Mouse (Mus musculus) layer of hippocampus, adult 8-10 months (tissue): ENCODE results near the gene Slc5a4a. TPM values are rescaled to one million over a fixed set of nuclear protein-coding genes. Genes with fewer than 3 reads are reported as not detected.

ENCODE experiments used
- DNase-seq, 2 experiments: peaks; one replicate each; pipeline ENCODE4 v3.0.0; 2022; ENCODE audit warnings: low spot score in 2 of 2
- total RNA-seq, 4 experiments: library from RNA; stranded (reverse); gene quantifications; 2 replicates each; pipeline ENCODE4 v1.2.4; 2022

The Slc5a4a gene
- total RNA-seq, result not detected

DNA sequence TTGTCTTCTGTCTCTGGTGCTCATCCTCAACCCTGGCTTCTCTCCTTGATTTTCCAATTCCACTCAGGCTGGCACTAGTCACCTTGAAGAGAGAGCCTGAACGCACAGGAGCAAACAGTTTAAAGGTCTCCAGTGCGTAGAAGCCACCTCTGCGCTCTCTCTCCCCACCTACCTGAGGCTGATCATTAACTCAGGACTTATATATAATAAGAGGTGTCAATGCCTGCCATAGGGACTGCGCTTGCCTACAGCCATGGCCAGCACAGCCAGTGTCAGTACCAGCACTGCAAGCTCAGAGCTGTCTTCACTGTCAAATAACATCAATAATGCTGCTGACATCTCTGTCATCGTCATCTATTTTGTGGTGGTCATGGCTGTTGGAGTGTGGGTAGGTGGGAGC lies at the start of gene Slc5a4a:
TSS of gene Slc5a4a (plus strand) at position 174 of the 400 bp plus-strand sequence.
- DNase-seq, result no peak

DNA sequence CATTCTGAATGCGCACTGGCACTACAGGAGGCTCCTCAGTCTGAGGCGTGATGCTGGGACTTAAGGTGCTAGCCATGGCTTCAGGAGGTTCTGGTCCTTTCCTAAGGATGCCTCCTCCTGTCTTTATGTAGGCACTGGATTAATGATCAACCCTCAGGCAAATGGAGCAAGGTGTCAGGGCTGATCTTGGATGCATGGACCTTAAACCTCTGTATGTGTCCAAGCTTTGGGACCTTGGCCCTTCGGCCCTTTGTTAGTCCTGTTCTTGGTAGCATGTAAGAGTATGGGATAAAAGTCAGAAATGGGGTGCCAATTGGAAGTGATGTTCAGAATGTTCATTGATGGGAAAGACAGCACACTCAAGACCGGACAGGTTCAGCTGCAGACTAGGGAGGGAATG lies 36.4 kb upstream of the Slc5a4a start, which contains the start of gene Slc5a4b:
TSS of gene Slc5a4b (minus strand) at position 101 of the 400 bp plus-strand sequence.
- no peak for DNase-seq

DNA sequence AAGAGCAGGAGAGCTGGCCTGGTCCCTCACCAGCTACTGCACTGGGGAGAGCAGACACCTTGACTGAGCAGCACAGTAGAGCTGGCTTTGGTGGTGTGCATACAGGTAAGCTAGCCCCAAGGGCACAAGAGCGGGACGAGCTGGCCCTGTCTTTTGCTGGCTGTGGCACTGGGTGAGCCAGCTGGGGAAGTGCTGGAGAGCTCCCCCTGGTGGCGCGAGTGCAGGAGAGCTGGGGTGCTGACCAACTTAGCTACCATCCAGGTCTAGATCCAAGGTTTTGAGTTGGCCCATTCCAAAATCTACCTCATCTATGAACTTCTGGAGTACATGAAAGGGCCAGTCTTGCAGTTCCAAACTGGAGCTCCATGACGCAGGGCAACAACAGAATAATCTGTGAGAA lies 29.3 kb upstream of the Slc5a4a start:
- DNase-seq, result peak; percentile 5 to 17

GRCm38 (mm10) chr10:76118741-76119140 lies 28.5 kb upstream of the Slc5a4a start:
- DNase-seq, result no peak

- DNase-seq, result no peak
Observed at GRCm38 (mm10) chr10:76120124-76120711, 27.0 kb upstream of the Slc5a4a start.

- no peak for DNase-seq
Observed at GRCm38 (mm10) chr10:76121495-76121894, 25.8 kb upstream of the Slc5a4a start.

DNA sequence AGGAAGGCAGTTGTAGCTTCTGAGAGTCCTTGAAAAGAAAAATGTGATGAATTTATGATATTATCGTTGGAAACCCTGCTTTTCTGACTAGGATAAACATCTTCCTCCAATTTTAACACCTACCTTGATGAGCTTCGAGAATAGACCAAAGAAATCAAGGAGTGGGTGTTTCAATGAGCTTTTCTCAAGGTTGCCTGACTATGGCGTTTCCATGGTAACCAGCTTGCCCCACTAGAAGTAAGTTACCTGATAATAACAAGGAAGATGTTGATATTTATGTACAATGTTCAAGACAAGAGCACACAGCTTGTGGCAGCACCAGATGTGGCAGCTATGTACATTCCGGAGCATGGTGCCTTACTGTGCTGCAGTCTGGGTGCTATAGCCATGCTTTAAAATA lies 14.7 kb upstream of the Slc5a4a start:
- DNase-seq, result no peak

- DNase-seq, result no peak
Observed at GRCm38 (mm10) chr10:76136318-76136717, 10.9 kb upstream of the Slc5a4a start.

GRCm38 (mm10) chr10:76146846-76147245 lies 405 bp upstream of the Slc5a4a start:
- DNase-seq, result no peak

DNA sequence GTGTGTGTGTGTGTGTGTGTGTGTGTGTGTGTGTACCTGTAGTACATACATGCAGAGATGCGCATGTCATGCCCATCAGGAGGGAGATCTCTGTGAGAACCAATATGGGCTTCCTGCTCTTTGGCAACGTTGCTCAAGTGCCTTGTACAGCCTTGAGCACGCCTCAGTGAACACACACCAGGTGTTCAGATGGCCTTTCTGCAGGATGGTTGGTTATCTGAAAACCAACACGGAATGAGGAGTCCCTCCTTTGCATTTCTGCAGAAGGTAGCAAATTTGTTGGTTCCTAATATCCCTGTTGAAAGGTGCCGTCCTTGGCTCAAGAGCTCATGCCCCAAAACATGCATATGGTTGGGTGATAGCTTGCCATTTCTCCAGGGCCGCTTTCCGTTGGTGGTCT lies 8.7 kb downstream of the Slc5a4a start:
- no peak for DNase-seq

GRCm38 (mm10) chr10:76157528-76157927 lies 10.3 kb downstream of the Slc5a4a start:
- DNase-seq, result no peak

DNA sequence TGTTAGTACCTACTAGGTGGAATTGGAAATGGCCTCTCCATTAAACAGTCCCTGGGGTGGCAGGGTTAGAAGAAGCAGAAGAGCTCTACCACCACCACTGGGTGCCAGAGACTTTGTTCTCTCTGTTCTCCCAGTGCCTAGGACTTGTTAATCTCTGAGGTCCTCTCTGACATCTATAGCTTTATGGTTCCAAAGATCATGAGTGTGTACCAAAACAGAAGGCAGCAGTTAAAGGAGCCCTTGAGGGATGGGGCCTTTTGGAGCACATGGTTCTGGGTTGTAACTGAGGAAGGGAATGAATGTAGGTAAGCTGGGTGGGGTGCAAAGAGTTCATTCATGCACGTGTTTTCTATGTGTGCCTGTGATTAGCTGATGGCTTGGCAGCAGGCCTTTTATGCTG lies 10.8 kb downstream of the Slc5a4a start:
- no peak for DNase-seq

GRCm38 (mm10) chr10:76174899-76175298 lies 27.6 kb downstream of the Slc5a4a start:
- DNase-seq, result peak in 1 of 2 experiments; percentile 5

DNA sequence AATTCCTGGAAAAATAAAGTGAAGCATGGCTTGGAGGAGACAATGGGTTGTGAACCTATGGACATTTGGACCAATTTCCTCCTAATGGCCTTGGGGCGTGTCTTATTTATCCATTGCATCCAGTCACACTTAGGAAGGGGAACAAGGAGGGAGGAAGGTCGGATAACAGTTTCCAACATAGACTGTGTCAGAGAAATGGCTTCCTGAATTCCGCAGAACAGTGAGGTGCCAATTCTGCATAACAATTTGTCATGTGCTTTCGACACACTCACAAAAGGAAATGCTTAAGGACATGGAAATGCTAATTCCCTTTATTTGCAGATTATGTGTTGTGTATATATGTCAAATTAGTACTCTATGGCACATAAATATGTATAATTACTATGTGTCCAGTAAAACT lies 38.0 kb downstream of the Slc5a4a start:
- DNase-seq, result no peak

DNA sequence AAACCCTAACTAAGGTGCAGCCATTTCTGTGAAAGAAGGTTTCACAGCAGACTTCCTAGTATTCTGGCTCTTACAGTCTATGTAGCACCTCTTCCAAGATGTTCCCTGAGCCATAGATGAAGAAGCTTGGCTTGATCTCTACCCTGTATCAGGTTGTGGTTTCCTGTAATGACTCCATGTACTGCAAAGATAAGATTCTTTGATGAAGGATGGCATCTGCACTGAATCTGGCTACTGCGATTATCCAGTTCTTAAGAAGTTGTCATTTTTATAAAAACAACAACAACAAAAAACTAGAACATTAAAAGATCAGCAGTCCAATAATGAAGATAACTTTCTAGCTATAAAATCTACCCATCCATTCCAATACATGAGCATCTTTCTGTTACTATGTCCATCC lies 40.8 kb downstream of the Slc5a4a start:
- DNase-seq, result no peak

GRCm38 (mm10) chr10:76201416-76201815 lies 54.2 kb downstream of the Slc5a4a start:
- DNase-seq, result no peak

DNA sequence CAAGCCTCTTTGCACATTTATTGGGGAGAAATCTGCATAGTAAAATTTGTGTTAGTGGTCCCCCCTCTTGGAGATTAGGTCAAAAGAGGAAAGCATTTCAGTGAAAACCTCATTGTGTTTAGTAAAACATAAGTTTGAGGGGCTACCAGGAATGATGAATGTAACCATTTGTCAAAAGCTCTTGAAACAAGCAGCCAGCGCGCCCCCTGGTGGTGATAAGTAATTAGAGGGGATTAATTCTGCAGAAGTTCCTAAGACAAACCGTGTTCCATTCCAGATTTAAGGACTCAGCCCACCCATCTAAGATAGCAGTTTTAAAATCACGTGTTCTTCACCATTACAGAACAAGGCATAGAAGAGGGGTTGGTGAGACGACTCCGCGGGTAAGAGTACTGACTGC lies 54.7 kb downstream of the Slc5a4a start:
- DNase-seq, result peak; percentile 28 to 78

DNA sequence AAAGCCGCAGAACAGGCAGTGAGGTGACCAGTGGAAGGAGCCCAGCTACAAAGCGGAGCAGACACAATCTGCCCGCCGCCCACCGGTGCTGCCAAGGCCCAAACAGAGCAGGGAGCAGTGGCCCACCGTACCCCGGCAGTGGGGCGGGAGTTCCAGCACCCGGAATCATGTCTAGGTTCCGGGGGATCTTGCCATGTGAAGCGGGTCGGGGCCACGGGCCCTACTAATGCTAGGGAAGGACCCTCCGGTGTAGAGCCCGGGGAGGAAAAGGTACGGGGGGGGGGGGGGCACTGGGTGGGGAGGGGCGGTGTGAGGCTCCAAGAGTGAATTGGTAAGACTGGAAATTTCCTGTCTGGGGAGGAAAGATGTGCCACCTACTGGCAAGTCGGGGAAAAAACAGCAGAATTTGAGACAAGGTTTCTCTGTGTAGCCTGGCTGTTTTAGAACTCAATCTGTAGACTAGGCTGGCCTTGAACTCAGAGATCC lies 56.6 kb downstream of the Slc5a4a start:
- DNase-seq, result peak in 1 of 2 experiments; percentile 33

DNA sequence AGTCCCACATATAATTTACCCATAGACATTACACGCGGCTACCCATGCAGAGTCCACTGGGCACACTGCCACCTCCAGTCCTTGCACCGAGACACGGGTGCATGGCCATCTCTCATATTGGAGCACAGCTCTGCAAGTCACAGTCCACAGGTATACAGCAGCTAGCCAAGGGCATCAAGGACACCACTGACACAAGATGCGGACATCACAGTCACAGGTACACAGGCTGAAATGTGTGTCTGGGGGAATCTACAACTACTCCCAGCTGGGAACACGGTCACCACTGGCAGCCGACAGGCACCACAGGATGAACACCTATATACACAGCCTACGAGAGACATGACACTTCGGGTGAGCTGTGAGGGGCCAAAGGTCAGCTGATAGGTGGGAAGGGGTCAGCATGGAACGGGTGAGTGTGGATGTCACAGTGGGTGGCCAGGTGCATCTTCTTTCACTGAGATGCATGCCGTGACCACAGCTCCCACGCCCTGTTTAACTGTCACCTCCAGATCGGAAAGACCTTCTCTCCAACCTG lies 60.1 kb downstream of the Slc5a4a start:
- DNase-seq, result no peak

DNA sequence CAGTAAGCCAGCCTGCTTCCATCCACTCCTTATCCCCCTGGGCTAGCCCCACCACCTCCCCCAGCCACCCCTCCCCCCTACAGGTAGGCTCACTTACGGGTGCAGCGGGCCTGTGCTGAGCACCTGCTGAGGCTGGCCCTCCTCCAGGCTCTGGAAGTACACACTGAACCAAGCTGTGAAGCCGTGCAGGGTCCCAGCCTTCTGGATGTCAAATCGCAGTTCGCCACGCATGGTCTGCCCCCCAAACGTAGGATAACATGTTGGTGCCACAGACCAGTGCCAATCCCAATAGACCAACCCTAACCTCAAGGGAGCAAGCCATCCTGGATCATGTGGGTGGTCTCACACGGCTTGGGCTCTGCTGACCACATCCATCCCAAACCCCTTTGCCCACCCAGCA lies 62.0 kb downstream of the Slc5a4a start:
- DNase-seq, result no peak

DNA sequence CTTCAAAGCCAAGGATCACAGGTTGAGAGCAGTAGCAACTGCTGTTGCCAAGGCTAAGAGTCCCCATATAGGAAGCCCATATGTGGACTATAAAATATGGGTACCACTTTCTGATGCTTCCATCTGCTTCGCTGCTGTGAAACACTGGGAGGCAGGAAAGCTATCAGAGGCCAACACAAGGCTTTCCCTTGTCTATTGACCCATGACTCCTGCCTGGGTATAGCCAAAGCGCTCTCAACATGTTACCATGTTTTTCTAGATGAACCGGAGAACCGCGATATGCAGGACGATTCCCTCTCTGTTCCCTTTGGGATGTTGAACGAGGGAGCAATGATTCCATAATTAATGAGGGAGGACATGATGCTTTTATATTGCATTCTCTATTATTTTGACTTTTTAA lies 63.6 kb downstream of the Slc5a4a start:
- no peak for DNase-seq

DNA sequence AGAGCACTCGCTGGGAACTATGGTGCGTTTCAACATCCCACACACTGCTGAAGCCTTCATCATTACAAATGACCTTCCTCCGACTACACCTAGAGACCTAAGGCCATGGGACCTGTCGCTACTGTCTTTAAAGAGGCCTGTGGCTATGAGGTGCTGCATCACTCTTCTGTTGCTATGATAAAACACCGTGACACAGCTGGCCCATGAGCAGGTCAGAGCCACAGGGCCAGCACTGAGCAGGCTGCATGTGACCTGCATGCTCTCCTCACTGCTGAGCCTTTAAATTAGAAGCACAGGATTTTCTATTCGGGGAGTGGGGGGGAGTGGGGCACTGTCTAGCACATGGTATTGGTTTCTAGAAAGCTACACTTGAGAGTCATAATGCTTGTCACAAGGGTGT lies 64.9 kb downstream of the Slc5a4a start:
- no peak for DNase-seq

DNA sequence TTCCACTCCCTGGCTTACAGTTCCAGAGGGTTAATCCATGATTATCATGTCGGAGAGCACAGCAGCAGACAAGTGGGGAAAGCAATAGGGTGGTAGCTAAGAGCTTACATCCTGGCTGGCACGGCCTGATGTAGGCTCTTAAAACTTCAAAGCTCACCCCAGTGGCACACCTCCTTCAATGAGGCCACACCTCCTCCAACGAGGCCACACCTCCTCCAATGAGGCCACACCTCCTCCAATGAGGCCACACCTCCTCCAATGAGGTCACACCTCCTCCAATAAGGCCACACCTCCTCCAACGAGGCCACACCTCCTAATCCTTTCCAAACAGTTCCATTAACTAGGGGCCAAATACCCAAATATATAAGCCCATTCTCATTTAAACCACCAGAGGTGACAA lies 66.9 kb downstream of the Slc5a4a start:
- DNase-seq, result no peak
